Mouse (Mus musculus) kidney, postnatal 25 days (tissue): ENCODE measurements around the gene Adcyap1r1.
A peak's percentile ranks its signal among the peaks of the same experiment; 100 is the strongest.

Experiments
- DNase-seq, 2 experiments: peaks; one replicate each; pipeline ENCODE4 v3.0.0; 2021; ENCODE audit warnings: mixed read lengths in 2 of 2

The Adcyap1r1 gene

GRCm38 (mm10) chr6:55504797-55505488 lies 53.2 kb downstream of the Adcyap1r1 start:
- peak in 1 of 2 experiments; percentile 60 for DNase-seq

- no peak for DNase-seq
Measured at GRCm38 (mm10) chr6:55506519-55506918, 54.7 kb downstream of the Adcyap1r1 start.

- no peak for DNase-seq
Measured at GRCm38 (mm10) chr6:55509130-55509870, 57.5 kb downstream of the Adcyap1r1 start.

- peak; percentile 64 to 88 for DNase-seq
Measured at GRCm38 (mm10) chr6:55511212-55512065, 59.7 kb downstream of the Adcyap1r1 start.

GRCm38 (mm10) chr6:55512066-55512703 lies 60.4 kb downstream of the Adcyap1r1 start:
- no peak for DNase-seq

GRCm38 (mm10) chr6:55513477-55513876 lies 61.7 kb downstream of the Adcyap1r1 start:
- DNase-seq: no peak

GRCm38 (mm10) chr6:55519605-55520201 lies 67.9 kb downstream of the Adcyap1r1 start:
- peak; percentile 75 to 77 for DNase-seq

GRCm38 (mm10) chr6:55520237-55521095 lies 68.7 kb downstream of the Adcyap1r1 start:
- peak; percentile 40 to 65 for DNase-seq

GRCm38 (mm10) chr6:55536469-55536868 lies 84.7 kb downstream of the Adcyap1r1 start:
- no peak for DNase-seq

GRCm38 (mm10) chr6:55539196-55539595 lies 87.4 kb downstream of the Adcyap1r1 start:
- no peak for DNase-seq

- DNase-seq: no peak
Measured at GRCm38 (mm10) chr6:55542359-55542758, 90.6 kb downstream of the Adcyap1r1 start.

- DNase-seq: no peak
Measured at GRCm38 (mm10) chr6:55543345-55543744, 91.6 kb downstream of the Adcyap1r1 start.

GRCm38 (mm10) chr6:55549211-55549610 lies 97.4 kb downstream of the Adcyap1r1 start:
- DNase-seq: no peak

- DNase-seq: peak in 1 of 2 experiments; percentile 6
Measured at GRCm38 (mm10) chr6:55550926-55551325, 99.1 kb downstream of the Adcyap1r1 start.
